Mouse (Mus musculus) gastrocnemius, postnatal 10 days (tissue): ENCODE measurements around the gene Ttc7b. TPM values are rescaled to one million over a fixed set of nuclear protein-coding genes. Genes with fewer than 3 reads are reported as not detected.

Source experiments
- DNase-seq: peaks from one replicate; pipeline ENCODE4 v3.0.0; 2021; ENCODE audit warnings: mixed read lengths
- total RNA-seq, 2 experiments: library from RNA; stranded (reverse); gene quantifications; 2 replicates each; pipeline ENCODE4 v1.2.3; 2021

Gene Ttc7b
- total RNA-seq, 2 experiments from 2014 or later, result 73.3 to 74.1 TPM

GRCm38 (mm10) chr12:100488368-100488767 is 32.3 kb downstream of the Ttc7b start:
- no peak for DNase-seq

- DNase-seq, result peak; percentile 42
These were observed 34.4 kb downstream of the Ttc7b start for GRCm38 (mm10) chr12:100486232-100486631.

- no peak for DNase-seq
These were observed 37.6 kb downstream of the Ttc7b start for GRCm38 (mm10) chr12:100483054-100483453.

- DNase-seq, result no peak
These were observed 38.4 kb downstream of the Ttc7b start for GRCm38 (mm10) chr12:100482255-100482654.

GRCm38 (mm10) chr12:100481443-100482026 is 39.1 kb downstream of the Ttc7b start:
- DNase-seq, result no peak

GRCm38 (mm10) chr12:100480642-100481442 is 39.8 kb downstream of the Ttc7b start:
- no peak for DNase-seq

- peak; percentile 65 for DNase-seq
These were observed 40.6 kb downstream of the Ttc7b start for GRCm38 (mm10) chr12:100479892-100480621.

- no peak for DNase-seq
These were observed 41.3 kb downstream of the Ttc7b start for GRCm38 (mm10) chr12:100479270-100479869.

- peak; percentile 19 for DNase-seq
These were observed 42.0 kb downstream of the Ttc7b start for GRCm38 (mm10) chr12:100478615-100479014.

GRCm38 (mm10) chr12:100478151-100478550 is 42.5 kb downstream of the Ttc7b start:
- DNase-seq, result no peak

GRCm38 (mm10) chr12:100477474-100477873 is 43.2 kb downstream of the Ttc7b start:
- no peak for DNase-seq

- DNase-seq, result no peak
These were observed 44.3 kb downstream of the Ttc7b start for GRCm38 (mm10) chr12:100476351-100476750.

GRCm38 (mm10) chr12:100475489-100475888 is 45.1 kb downstream of the Ttc7b start:
- no peak for DNase-seq

GRCm38 (mm10) chr12:100474661-100475321 is 45.8 kb downstream of the Ttc7b start:
- DNase-seq, result no peak

- no peak for DNase-seq
These were observed 50.3 kb downstream of the Ttc7b start for GRCm38 (mm10) chr12:100470295-100470694.

GRCm38 (mm10) chr12:100469503-100470293 is 50.9 kb downstream of the Ttc7b start:
- DNase-seq, result no peak

- DNase-seq, result no peak
These were observed 55.4 kb downstream of the Ttc7b start for GRCm38 (mm10) chr12:100465101-100465715.

GRCm38 (mm10) chr12:100457701-100458100 is 62.9 kb downstream of the Ttc7b start:
- DNase-seq, result no peak

- DNase-seq, result no peak
These were observed 64.2 kb downstream of the Ttc7b start for GRCm38 (mm10) chr12:100456257-100456975.

- DNase-seq, result peak; percentile 46
These were observed 65.2 kb downstream of the Ttc7b start for GRCm38 (mm10) chr12:100455453-100455852.
